Mouse (Mus musculus) T-helper 1 cell (primary cell): ENCODE measurements around the gene Fam184b.

Experiments used
- in situ Hi-C: fragments of 300-600 bp; cut with MboI, MseI; formaldehyde crosslinking; loops from one replicate; pipeline ENCODE4 v1.15.1; 2025; ENCODE audit warnings: high pct_unique_total_duplicates

The Fam184b gene

DNA sequence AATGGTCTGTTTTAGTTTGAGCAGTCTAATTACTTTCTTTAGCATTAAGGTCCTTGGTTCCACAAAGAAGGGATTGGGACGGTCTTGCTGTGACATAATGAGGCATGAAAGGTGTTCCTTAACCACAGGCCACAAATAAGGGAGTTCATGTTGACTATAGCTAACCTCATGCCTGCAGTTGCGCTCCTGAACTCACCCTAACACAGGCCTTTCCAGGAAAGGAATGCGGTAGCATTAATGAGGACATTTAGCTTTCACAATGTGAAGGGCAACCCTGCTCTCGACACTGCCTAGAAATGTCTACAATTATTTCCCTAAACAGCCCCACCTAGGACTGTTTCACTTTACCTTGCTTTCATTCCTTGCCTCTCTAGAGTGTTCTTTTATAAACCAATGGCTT lies 40.4 kb downstream of the Fam184b start:
- in situ Hi-C loops, result no loop called here

DNA sequence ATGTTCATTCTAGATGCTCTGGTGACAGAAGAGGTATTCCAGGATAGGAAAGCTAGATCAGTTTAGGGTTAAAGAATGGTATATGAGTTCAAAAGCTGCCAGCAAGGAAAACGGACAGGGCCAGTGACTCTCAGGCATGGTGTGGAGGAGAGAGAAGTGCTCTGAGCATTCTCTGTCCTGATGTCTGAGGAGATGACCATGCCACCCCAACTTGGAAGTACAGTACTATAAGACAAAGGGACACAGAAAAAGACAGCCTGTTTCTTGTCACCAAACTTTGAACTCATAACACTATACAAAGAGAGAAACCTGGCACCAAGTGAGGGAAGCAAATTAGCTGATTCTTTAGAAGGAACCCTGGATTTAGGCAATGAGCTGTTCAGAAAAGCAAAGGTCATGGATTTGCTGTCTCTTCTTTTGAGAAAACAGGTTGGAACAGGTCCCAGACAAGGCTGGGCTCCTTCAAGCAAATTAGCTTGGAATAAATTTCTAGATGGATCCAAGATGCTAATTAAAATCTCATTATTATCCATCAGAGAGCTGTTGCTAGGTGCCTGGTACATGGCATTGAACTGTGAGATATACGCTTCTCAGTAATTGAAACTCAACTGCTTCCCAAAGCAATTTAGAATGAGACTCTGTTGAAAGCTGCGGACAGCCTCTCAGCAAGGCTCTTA lies 43.9 kb downstream of the Fam184b start:
- in situ Hi-C loops, result no loop called here

DNA sequence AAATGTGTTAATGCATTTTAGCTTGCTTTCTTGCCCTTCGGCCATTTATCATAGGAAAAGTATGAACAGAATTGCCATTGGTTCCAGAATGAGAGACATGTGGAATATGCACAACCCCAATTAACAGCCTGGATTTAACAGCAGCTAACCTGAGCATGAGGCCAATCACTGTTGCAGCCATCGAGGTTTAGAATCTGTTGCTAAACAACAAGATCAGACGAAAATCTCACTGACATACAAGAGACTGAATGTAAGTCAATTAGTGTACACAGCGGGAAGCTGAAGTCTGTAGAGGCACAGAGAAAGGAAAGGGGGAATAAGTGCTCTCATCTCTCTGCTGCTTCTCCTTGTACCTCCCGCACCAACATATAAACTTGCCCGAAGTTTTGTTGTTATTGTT lies 46.1 kb downstream of the Fam184b start:
- in situ Hi-C loops, result no loop called here

GRCm38 (mm10) chr5:45590094-45590493 lies 49.3 kb downstream of the Fam184b start:
- in situ Hi-C loops, result no loop called here

GRCm38 (mm10) chr5:45584601-45585000 lies 54.8 kb downstream of the Fam184b start:
- in situ Hi-C loops, result loop anchor here (10.0 kb wide), 1 partner anchor 990 kb away; no protein-coding TSS in a partner anchor

DNA sequence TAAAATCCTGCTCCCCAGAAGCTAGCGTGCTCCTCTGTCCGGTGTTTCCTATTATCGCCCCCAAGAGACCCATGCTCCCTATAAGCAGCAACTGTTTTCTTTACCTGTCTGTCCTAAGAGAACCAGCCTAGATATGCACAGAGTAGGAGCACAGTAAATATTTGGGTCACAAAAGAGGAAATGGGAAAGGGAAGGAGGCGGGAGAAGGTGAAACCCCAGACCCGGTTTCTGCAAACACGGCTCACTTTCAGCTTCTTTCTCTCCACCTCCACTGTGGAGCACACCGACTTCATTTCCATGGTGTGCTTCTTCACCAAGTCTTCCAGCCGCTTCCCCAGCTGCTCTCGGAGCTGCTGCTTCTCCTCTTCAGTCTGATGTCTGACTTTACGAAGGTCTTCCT lies 59.1 kb downstream of the Fam184b start:
- in situ Hi-C loops, result loop anchor here (10.0 kb wide), 1 partner anchor 985 kb away; no protein-coding TSS in a partner anchor

DNA sequence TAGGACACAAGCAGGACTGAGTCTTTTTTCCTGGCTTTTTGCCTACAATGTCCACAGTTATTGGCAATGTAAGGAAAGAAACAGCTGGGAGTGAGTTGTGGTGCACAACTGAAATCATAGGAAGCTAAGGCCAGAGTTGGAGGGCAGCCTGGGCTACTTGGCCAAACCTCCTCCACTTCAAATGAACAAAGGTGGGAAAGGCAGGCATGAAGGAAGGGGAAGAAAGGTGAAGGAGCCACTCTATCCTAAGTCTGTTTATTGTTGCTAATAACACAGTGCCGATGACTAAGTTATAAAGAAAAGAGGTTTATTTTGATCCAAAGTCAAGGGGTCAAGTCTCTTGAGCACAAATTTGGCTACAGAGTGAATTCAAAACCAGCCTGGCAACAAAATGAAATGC lies 62.0 kb downstream of the Fam184b start:
- in situ Hi-C loops, result no loop called here

GRCm38 (mm10) chr5:45576716-45577115 lies 62.7 kb downstream of the Fam184b start:
- in situ Hi-C loops, result no loop called here

DNA sequence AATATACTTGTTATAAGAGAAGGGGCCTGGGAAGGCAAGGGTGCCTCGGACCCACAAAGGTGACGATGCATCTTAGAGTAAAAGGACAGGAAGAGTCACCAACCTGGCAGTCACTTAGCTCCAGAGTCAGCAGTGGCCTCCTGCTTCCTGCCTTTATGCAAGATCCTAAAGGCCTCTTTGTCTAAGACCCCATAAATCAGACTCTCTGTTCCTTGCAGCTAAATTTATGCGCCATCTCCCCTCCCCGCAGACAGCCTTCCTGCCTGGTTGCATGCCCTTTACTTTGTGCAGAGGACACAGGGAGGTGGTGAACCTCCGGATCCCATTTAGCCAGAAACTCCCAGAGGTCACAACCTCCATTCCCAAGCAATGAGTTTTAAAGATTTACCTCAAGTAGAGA lies 66.6 kb downstream of the Fam184b start:
- in situ Hi-C loops, result no loop called here

- in situ Hi-C loops, result no loop called here
Measured at GRCm38 (mm10) chr5:45565829-45566228, 73.6 kb downstream of the Fam184b start.

DNA sequence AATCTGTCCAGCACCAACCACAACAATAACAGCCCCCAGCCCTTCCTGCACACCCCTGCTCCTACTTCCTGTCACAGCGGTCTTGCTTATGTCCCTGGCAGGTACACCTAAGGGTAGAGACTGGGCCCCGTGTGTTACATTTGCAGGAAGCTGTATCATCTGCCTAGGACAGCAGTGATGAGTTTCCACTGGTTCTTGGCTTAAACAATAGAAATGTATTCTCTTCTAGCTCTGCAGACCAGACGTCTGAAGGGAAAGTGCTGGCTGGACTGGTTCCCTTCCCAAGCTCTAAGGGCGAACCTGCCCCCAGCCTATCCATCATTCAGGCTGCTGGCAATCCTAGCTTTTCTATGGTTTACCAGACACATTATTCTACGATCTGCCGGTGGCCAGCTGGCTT lies 75.4 kb downstream of the Fam184b start:
- in situ Hi-C loops, result no loop called here

DNA sequence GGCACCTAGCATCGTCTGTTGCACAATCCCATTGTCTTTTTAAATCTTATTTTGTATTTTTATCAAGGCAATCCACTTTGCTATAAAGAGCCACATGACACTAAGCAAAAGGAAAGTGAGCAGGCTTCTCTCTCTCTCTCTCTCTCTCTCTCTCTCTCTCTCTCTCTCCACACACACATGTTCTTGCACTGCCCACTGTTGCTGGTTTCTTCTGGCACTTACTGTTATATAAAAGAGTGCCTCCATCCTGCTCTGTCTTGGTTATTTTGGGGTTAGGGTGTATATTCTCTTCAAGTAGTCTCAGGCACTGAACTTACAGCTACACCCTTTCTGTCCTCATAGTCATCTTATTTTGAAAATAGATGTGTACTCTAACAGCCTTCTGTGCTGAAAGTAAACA lies 89.8 kb downstream of the Fam184b start:
- in situ Hi-C loops, result no loop called here

GRCm38 (mm10) chr5:45543374-45543773 lies 96.0 kb downstream of the Fam184b start:
- in situ Hi-C loops, result loop anchor here (5.0 kb wide), 1 partner anchor 799 kb away; no protein-coding TSS in a partner anchor

DNA sequence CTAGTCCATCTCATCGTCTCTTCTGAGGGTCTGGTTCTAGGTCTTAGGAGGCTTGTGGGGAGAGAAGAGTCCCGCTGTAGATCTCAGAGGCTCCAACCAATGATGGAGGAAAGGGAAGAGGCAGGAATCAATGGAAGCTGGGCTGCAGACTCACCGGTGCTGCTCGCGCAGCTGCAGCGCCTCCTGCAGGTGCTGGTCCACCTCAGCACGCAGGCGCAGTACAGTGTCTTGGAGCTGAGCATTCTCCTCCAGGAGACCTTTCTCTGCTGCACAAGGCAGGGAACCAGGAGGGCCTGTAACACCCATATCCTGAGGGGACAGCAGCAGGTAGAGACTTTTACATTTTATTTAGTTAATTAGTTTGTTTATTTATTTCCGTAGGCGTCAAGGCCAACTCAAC lies 99.9 kb downstream of the Fam184b start:
- in situ Hi-C loops, result loop anchor here (5.0 kb wide), 2 partner anchors 93 to 128 kb away; partner anchors contain the start of gene Ncapg

DNA sequence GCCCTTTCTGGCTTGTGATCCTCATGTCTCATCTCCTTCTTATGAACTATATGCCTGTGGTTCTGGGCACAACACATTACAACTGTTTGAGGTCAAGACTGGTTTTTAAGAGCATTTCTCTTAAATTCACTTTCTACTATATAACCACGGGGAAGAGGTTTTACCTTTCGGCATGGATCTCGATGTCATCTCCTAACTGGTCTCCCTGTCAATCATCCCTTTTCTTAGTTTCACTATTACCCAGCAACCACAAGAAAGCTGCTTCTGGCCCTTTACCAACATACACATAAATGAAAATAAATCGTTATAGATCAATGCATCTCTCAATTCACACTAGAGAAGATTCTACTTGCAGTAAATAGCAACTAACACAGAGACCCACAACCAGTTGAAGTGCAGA lies 104.2 kb downstream of the Fam184b start:
- in situ Hi-C loops, result loop anchor here (5.0 kb wide), 2 partner anchors 97 to 132 kb away; partner anchors contain the start of gene Ncapg

DNA sequence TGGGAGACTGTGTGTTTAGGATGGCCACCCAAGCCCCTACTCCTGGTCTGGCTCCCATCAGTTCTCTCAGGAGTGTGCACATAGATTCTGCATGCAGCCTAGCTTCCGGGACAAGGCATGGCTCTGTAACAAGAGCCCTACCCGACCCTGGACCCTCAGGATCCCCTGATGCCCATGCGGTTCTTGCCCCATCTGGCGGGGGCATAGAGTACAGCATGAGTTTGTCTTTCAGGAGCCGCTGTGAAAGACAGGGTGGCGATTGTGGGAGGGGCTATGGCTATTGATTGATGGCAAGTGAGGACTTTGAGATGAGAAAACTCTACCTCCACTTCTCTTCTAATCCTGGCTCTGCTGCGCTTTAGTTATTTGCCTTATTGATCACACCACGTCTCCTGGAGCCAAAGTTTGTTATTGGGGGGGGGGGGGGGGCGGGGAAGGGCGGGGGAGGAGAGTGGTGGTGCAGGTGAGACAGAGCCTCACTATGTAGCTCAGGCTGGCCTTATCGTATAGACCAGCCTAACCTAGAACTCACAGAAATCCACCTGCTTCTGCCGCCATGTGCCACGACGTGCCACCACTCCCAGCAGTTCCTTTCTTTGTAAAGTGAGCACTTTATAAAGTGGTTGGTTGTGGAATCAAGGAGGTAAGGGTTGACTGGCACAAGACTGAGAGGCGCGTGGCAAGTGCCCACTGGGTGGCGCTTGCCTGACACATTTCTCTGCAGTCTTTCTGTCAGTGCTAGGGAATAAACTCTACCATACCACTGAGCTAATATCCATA lies 104.9 kb downstream of the Fam184b start:
- in situ Hi-C loops, result loop anchor here (5.0 kb wide), 3 partner anchors 62 to 133 kb away; partner anchors contain the start of gene Ncapg

GRCm38 (mm10) chr5:45529696-45530095 lies 109.7 kb downstream of the Fam184b start:
- in situ Hi-C loops, result loop anchor here (5.0 kb wide), 1 partner anchor 57 kb away; no protein-coding TSS in a partner anchor

DNA sequence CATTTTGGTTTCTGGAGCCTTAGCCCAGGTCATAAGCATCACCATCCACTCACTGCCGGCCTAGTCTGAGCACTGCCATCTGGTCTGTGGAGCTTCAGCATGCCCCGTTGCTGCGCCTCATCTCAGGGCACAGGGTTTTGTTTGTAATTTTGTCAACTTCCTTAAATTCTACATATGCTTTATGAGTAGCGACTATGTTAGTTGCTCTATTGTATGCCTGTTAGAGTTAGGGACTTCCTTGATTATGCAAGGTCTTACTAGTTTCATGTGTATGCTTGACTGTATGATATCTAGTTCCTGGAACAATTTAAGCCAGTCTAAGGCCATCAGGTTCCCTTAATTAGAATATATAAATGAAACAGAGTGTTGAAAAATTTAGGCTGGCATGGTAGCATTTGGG lies 113.1 kb downstream of the Fam184b start:
- in situ Hi-C loops, result no loop called here

DNA sequence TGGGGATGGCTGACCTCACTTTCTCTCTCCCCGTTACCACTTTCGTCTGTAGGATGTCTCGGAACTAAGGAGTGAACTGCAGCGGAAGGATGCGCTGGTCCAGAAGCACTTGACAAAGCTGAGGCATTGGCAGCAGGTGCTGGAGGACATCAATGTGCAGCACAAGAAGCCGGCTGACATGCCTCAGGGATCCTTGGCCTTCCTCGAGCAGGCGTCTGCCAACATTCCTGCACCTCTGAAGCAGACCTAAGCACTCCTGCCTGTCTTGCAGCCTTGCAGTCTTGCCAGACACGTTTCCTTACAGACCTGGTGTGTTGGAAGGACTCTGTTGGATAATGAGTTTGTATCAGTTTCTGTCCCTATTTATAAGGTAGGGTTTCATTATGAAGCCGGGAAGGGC lies 114.3 kb downstream of the Fam184b start:
- in situ Hi-C loops, result no loop called here

DNA sequence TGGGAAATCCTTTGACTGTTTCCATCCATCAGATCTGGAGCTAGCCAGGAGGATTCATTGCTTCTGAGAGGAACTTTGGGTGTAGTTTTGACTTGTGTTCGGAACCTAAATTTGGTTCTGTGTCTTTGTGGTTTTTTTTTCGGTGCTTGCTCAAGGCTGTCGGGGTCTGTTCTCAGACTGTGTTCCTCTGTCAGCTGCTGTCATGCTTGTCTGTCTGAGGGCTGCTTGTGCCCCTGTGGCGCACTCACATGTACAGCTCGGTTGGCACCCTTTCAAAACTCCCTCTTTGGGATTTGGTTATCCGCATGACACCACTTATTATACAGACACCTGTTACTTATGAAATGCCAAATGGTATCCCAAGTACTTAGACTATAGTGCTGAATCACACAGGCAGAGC lies 117.8 kb downstream of the Fam184b start:
- in situ Hi-C loops, result loop anchor here (5.0 kb wide), 1 partner anchor 74 kb away; no protein-coding TSS in a partner anchor

- in situ Hi-C loops, result loop anchor here (5.0 kb wide), 1 partner anchor 73 kb away; no protein-coding TSS in a partner anchor
Measured at GRCm38 (mm10) chr5:45520809-45521110, 118.7 kb downstream of the Fam184b start.

- in situ Hi-C loops, result loop anchor here (5.0 kb wide), 1 partner anchor 73 kb away; no protein-coding TSS in a partner anchor
Measured at GRCm38 (mm10) chr5:45519960-45520808, 119.2 kb downstream of the Fam184b start, which contains the start of gene Med28. Gene Med28 (plus strand): TSS chr5:45520229.
